Mouse (Mus musculus) neural tube, embryonic 13.5 days (tissue): ENCODE results near the gene Maco1. TPM values are rescaled to one million over a fixed set of nuclear protein-coding genes. Genes with fewer than 3 reads are reported as not detected.

Experiments used
- ATAC-seq: fragments of 200-750 bp; cut with Nextera tagmentation; 2 replicates; pipeline ENCODE4 v1.8.0; 2017; ENCODE audit warnings: low read depth, mild to moderate bottlenecking, moderate TSS enrichment, moderate library complexity
- H3K27ac ChIP-seq: fragments of 300-500 bp; sonication (generic); replicated peaks from 2 replicates; pipeline ENCODE4 v1.5.1; 2015; ENCODE audit warnings: moderate library complexity, mild to moderate bottlenecking, inconsistent platforms
- H3K27me3 ChIP-seq: fragments of 300-500 bp; sonication (generic); 2 replicates; pipeline ENCODE4 v1.6.1; 2015; ENCODE audit warnings: mild to moderate bottlenecking, inconsistent platforms
- H3K36me3 ChIP-seq: fragments of 300-500 bp; sonication (generic); 2 replicates; pipeline ENCODE4 v1.6.1; 2015; ENCODE audit warnings: mild to moderate bottlenecking, inconsistent platforms
- H3K4me1 ChIP-seq: fragments of 300-500 bp; sonication (generic); replicated peaks from 2 replicates; pipeline ENCODE4 v1.6.1; 2015; ENCODE audit warnings: inconsistent platforms
- H3K4me2 ChIP-seq: fragments of 300-500 bp; sonication (generic); 2 replicates; pipeline ENCODE4 v1.6.1; 2015; ENCODE audit warnings: inconsistent platforms, mild to moderate bottlenecking, moderate library complexity
- H3K4me3 ChIP-seq: fragments of 300-500 bp; sonication (generic); 2 replicates; pipeline ENCODE4 v1.5.1; 2015; ENCODE audit warnings: mild to moderate bottlenecking, inconsistent platforms
- H3K9ac ChIP-seq: fragments of 300-500 bp; sonication (generic); 2 replicates; pipeline ENCODE4 v1.6.1; 2015; ENCODE audit warnings: moderate library complexity, mild to moderate bottlenecking, inconsistent platforms
- H3K9me3 ChIP-seq: fragments of 300-500 bp; sonication (generic); 2 replicates; pipeline ENCODE4 v1.6.1; 2016; ENCODE audit warnings: inconsistent platforms
- WGBS: fragments of 180-500 bp; shearing (Covaris S2); methylation state at CpG from one replicate; pipeline ENCODE4 v1.1.7; 2015; 5-methylcytosine and 5-hydroxymethylcytosine counted together
- polyA plus RNA-seq: library from polyadenylated mRNA; unstranded; fragments of >200 nt; fragmentation: Nextera tagmentation; extraction: Ambion mirVana; gene quantifications from 2 replicates; pipeline ENCODE4 v1.2.1, GENCODE M21; 2015

The Maco1 gene
- polyA plus RNA-seq, 1 experiment from 2014 or later, result 101 TPM

DNA sequence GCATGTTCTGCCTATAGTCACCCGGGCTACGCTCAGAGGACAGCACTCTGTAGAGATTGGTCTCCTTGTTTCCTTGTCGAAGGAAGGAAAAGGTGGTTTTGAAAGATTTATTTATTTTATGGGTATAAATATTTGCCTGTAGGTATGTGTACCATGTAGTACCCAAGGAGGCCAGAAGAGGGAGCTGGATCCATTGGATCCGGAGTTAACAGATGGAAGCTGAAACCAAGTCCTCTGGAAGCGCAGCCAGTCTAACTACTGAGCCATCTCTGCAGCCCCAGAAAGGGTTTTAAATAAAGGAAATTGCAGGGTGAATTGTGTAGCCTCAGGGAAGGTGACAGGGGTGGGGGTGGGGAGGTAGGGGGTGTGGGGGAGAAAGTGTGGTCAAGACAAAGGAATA lies 68.4 kb downstream of the Maco1 start:
- 50% methylated on average over 5 of the region's 5 CpGs for WGBS

DNA sequence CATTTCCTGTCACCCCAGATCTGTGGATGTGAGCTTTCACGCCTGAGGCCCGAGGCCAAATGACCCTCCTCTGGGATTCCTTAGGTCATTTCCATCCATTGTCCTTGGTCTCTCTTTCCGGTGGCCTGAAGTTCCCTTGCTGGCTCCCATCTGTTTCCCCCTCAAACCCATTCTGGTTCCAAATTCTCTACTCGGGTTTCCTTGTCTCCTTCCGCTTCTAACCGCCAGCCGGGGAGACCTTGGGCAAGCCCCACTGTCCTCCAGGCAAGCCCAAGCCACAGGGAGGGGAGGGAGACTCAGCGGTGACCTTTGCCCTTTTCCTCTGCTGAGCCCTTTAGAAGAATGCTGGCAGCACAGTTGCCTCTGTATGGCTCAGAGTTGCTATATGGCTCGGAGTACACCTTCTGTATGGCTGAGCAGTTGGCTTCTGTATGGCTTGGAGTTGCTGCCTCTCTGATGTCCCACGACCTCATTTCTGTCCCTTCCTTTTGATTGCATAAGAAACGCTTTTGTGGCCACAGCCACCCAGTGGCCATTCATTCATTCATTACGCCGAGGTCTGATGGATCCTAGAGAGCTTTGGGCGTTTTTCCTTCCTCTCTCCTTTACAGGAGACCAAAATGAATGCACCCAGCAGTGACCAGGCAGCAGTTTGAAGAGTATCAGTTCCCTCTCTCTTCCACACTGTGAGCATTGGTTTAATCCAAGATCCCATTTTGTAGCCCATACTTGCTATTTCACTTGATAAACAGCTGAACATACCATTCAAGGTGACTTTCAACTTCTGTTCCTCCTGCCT lies 73.8 kb downstream of the Maco1 start:
- Histone ChIP-seq H3K4me3 (no peak overlapping the region), H3K27ac (no peak overlapping the region), H3K27me3 (no peaks in the 10 kb centered on the region), H3K4me2 (no peak overlapping the region), H3K9me3 (no peaks in the 10 kb centered on the region), H3K36me3 (no peaks in the 10 kb centered on the region), H3K4me1 (peaks cover 12% of the 10 kb centered on the region; the same call in 1 of the 2 replicates), H3K9ac (no peak overlapping the region)
- 37% methylated on average over 14 of the region's 14 CpGs for WGBS
- no peak for ATAC-seq

More for the DNA sequence above, 68.4 kb downstream of the Maco1 start:
- no peaks in the 10 kb centered on the region for H3K36me3 ChIP-seq
- H3K9ac ChIP-seq, result no peak overlapping the region
- ATAC-seq, result no peak
- H3K27me3 ChIP-seq, result no peaks in the 10 kb centered on the region
- no peaks in the 10 kb centered on the region for H3K9me3 ChIP-seq
- H3K4me2 ChIP-seq, result no peak overlapping the region
- H3K4me3 ChIP-seq, result no peak overlapping the region
- no peak overlapping the region for H3K27ac ChIP-seq
- H3K4me1 ChIP-seq, result peaks cover 6% of the 10 kb centered on the region; the same call in 1 of the 2 replicates

DNA sequence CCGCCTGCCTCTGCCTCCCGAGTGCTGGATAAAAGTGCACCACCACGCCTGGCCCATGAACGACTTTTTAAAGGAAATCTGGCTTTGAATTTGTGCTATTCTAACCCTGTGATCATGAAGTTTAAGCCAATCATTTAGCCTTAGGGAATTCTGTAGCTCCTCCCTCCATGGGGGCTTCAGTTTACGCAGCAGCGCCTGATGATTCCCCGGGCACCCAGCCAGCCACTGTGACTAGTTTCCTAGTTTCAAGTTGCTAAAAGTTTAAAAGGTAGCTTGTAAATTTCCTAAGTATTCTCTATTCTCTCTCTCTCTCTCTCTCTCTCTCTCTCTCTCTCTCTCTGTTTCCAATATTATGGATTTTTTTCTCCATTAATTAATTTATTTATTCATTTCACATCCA lies 76.9 kb downstream of the Maco1 start:
- no peak for ATAC-seq
- H3K4me2 ChIP-seq, result no peak overlapping the region
- no peaks in the 10 kb centered on the region for H3K36me3 ChIP-seq
- WGBS, result 68% methylated on average over 7 of the region's 7 CpGs
- H3K9me3 ChIP-seq, result no peaks in the 10 kb centered on the region
- H3K4me3 ChIP-seq, result no peak overlapping the region
- no peak overlapping the region for H3K9ac ChIP-seq
- no peak overlapping the region for H3K27ac ChIP-seq
- no peaks in the 10 kb centered on the region for H3K27me3 ChIP-seq
- H3K4me1 ChIP-seq, result peaks cover 19% of the 10 kb centered on the region

DNA sequence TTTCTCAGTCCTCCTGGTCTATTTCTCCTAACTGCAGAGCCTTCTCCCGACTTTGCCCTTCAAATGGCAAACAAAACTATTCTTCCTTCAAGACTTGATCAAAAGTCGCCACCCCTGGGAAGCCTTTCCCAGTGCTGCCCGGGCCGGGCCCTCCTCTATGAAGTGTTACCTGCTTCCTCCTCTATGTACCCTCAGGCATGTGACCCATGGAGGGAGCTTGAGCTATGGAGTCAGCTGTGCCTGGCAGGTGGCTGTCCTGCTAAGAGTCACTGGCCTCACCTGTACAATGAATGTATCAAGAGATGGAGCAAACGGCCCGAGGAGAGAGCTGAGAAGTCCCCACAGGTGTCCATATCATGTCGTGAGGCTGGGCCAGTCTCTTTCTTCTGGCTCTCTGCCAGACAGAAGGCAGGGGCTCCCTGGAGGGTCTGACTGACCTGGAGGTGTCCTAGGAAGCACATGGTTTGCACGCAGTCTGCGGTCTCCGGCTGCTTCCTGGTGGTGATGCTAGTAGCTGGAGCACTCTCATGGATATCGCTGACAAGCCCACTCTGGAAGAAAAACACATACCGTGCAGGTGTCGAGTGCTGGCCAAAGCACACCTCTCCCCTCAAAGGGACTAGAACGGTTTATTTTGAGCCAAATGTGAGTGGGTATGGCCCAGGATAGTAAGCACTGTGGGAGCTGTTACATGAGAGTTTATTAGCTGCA lies 77.8 kb downstream of the Maco1 start:
- ATAC-seq, result no peak
- H3K27me3 ChIP-seq, result peaks cover 2% of the 10 kb centered on the region; the same call in 1 of the 2 replicates
- whole genome bisulfite sequencing, result 65% methylated on average over 13 of the region's 14 CpGs

DNA sequence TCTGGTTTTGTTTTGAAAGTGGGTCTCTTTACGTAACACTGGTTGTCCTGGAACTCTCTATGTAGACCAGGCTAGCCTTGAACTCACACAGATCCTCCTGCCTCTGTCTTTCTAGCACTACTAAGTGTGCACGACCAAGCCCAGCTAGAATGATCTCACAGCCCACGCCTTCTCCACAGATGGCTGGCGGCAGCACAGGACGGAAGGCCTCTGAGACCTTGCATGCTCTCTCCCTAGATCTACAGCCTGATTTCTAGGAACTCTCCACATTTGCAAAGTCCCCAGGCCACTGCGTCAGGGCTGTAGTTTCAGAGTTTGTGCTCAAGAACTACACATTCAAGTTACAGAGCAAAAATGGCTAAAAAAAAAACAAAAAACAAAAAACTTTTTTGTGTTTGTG lies 79.0 kb downstream of the Maco1 start:
- H3K4me3 ChIP-seq, result no peak overlapping the region
- no peak for ATAC-seq
- peaks cover 13% of the 10 kb centered on the region for H3K27me3 ChIP-seq
- H3K4me2 ChIP-seq, result no peak overlapping the region
- H3K4me1 ChIP-seq, result peaks cover 13% of the 10 kb centered on the region
- no peaks in the 10 kb centered on the region for H3K9me3 ChIP-seq
- 89% methylated on average over 6 of the region's 6 CpGs for WGBS
- no peak overlapping the region for H3K9ac ChIP-seq
- H3K27ac ChIP-seq, result no peak overlapping the region
- H3K36me3 ChIP-seq, result no peaks in the 10 kb centered on the region

More for the DNA sequence above, 77.8 kb downstream of the Maco1 start:
- no peak overlapping the region for H3K27ac ChIP-seq
- no peak overlapping the region for H3K9ac ChIP-seq
- H3K36me3 ChIP-seq, result no peaks in the 10 kb centered on the region
- no peak overlapping the region for H3K4me3 ChIP-seq
- peaks cover 19% of the 10 kb centered on the region for H3K4me1 ChIP-seq
- H3K4me2 ChIP-seq, result no peak overlapping the region
- H3K9me3 ChIP-seq, result no peaks in the 10 kb centered on the region

DNA sequence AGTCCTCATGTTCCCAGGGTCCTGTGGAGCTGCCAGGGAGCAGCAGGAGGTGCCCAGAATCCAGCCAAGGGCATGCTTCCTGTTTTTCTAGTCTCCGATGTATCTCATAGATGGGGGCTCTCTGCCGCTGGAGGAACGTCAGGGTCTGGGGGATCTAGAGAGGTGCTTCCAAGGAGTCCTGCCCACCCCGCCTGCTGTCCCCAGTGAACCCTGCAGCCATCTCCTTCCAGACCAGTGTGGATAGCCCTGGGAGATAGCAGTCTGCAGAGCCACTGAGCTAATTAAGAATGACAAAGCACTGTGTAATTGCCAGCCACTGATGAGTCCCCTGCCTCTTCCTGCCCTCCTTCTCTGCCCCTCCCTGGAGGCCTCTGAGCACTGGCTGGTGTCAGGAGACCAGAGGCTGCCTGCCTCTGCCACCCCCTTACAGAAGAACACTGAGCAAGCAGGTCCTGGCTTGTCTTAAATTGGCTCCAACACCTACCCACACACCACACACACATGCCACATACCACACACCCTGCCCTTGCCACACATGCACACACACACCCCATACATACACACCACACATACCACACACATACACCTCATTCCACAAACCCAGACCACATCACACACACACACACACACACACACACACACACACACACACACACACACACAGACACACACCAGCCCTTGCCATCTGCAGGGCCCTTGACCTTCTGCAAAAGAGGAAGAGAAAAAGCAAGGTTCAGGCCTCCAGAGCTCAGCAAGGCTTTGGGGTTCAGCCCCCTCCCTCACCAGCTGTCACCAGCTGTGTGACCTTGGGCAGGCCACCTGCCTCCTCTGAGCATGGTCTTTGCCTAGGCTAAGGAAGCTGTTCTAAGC lies 80.1 kb downstream of the Maco1 start:
- Histone ChIP-seq H3K9me3 (no peaks in the 10 kb centered on the region), H3K36me3 (no peaks in the 10 kb centered on the region), H3K4me3 (no peak overlapping the region), H3K4me2 (no peak overlapping the region), H3K4me1 (peaks cover 19% of the 10 kb centered on the region), H3K27me3 (peaks cover 24% of the 10 kb centered on the region), H3K27ac (no peak overlapping the region), H3K9ac (no peak overlapping the region)
- ATAC-seq, result 0 out of 2 replicates have a peak, but pooled peaks have one; percentile 37
- 29% methylated on average over 4 of the region's 4 CpGs for WGBS

DNA sequence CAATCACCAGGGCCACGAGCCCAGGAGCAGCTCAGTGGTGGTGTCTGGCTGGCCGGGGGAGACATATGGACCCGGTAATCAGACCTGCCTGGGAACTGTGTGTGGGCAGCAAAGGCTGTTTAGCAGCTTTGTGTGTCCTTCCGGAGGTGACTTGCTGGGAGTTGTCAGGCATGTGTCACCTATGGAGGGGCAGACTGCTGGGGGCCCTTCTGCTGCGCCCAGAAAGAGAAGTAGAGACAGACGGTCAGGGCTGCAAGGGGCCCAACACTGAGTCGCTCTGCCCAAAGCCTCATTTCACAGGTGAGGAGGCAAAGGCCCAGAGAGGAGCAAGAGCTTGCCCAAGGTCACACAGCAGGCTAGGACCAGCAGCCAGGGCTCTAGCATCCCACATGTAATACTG lies 83.3 kb downstream of the Maco1 start:
- no peak overlapping the region for H3K4me3 ChIP-seq
- H3K36me3 ChIP-seq, result no peaks in the 10 kb centered on the region
- peaks cover 28% of the 10 kb centered on the region for H3K4me1 ChIP-seq
- peaks cover 54% of the 10 kb centered on the region for H3K27me3 ChIP-seq
- H3K9me3 ChIP-seq, result no peaks in the 10 kb centered on the region
- WGBS, result 78% methylated on average over 7 of the region's 7 CpGs
- no peak overlapping the region for H3K27ac ChIP-seq
- ATAC-seq, result no peak
- no peak overlapping the region for H3K9ac ChIP-seq
- no peak overlapping the region for H3K4me2 ChIP-seq

DNA sequence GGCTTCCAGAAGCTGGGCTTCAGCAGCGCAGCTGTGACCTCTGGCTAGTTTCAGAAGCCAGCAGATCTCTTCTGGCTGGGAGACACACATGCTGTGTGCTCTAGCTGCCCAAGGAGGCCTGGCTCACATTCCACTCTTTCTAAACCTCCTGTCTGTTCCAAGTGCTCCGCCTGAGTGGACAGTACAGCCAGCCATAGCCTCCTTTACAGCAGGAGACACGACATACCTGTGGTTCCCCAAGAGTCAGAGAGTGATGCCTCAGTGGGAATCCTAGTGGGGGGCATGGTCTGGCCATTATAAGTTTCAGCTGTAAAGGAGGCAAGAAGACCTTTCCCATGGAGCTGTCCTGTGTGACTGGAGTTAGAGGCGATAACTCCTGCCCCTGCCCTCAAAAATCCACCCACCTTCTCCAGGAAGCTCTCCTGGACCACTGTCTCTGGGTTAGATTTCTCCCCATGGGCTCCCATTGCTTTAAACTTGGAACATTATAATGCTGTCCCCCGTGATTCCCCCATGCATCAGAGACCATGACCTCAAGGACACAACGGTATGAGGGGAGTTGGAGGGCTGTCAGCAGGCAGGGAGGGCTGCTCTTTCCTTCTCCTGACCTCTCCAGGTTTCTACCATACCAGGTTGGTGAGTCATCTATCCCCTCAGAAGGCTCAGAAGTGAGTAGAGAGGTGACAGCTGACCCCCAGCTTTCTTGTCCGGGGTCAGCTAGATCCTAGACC lies 83.9 kb downstream of the Maco1 start:
- Histone ChIP-seq H3K4me1 (peaks cover 28% of the 10 kb centered on the region), H3K9me3 (no peaks in the 10 kb centered on the region), H3K4me3 (no peak overlapping the region), H3K27ac (no peak overlapping the region), H3K27me3 (peaks cover 54% of the 10 kb centered on the region), H3K4me2 (no peak overlapping the region), H3K9ac (no peak overlapping the region), H3K36me3 (no peaks in the 10 kb centered on the region)
- ATAC-seq, result no peak
- 69% methylated on average over 7 of the region's 7 CpGs for WGBS

DNA sequence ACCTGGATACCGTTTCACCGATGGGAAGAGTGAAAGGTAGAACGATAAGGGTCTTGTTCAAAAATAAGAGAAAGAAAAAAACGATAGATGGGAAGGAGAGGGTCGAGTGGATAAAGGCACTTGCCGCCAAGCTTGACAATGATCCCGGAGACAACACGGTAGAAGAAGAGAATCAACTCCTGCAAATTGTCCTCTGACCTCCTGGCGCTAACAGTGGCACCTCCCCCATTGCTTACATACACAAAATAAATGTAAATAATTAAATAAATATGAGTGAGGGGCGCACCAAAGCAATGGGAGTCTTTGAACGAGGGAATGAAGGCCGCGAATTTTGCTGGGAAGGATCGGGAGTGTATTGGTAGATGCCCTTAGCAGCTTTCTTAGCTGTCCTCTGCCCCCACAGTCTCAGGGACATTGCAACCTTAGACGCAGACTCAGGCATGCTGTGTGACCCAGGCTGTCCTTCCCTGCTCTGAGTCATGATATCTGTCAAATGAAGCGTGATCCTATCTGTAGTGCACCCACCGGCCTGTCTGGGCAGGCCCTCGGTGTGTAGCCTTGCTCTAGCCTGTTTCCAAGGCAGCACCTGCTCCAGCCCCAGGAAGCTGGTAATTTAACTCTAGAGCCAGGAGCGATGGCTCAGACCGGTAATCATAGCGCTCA lies 84.8 kb downstream of the Maco1 start:
- H3K27me3 ChIP-seq, result peaks cover 54% of the 10 kb centered on the region
- peak overlapping the region; percentile 86 for H3K4me2 ChIP-seq
- H3K9me3 ChIP-seq, result no peaks in the 10 kb centered on the region
- 9% methylated on average over 21 of the region's 21 CpGs for WGBS
- no peak overlapping the region for H3K27ac ChIP-seq
- H3K4me1 ChIP-seq, result peaks cover 28% of the 10 kb centered on the region
- peak overlapping the region; percentile 71 for H3K9ac ChIP-seq
- H3K36me3 ChIP-seq, result no peaks in the 10 kb centered on the region
- peak overlapping the region; percentile 51 for H3K4me3 ChIP-seq
- no peak for ATAC-seq

DNA sequence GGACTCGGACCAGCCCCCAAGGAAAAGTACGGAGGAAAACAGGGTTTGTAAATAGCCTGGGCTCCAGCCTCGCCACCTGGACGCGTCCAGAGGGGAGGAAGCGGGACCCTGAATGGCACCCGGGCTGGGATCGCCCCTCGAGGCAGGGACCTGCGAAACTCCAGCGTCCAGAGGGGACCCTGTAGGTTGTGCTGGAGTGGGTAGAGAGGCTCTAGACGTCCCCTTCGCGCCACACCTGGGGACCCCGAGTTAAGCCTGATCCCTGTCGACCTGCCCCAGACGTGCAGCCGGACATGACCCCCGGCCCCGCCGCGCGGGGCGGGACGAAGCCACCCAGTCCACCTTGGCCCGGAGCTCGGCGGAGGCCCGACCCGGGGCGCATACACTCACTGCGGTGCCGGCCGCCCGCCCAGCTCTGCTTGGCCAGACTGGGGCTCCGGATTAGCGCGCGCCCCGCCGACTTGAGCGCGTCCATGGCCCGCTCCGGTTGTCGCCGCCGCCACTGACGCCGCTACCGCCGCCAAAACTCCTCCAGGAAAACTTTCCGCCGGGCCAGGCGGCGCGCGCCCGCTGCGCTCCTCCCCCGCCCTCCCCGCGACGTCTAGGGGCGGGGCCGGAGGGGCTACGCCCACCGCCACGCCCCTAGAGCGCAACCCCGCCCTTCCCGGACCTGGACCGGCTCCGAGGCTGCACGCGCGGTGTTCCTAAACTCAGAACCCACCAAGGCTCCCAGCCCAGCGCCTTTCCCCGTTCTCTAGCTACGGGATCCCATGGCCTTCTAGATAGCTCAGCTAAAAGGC lies 85.5 kb downstream of the Maco1 start, which contains the start of gene Ldlrap1:
Gene Ldlrap1 (minus strand): TSS at position 599 of the 800 bp plus-strand sequence.
- ATAC-seq, result peak; percentile 64
- H3K4me1 ChIP-seq, result peaks cover 23% of the 10 kb centered on the region
- H3K9me3 ChIP-seq, result no peaks in the 10 kb centered on the region
- under 1% methylated on average over 80 of the region's 80 CpGs for WGBS
- H3K9ac ChIP-seq, result peak within 1 kb of the TSS; percentile 71
- H3K27me3 ChIP-seq, result peaks cover 54% of the 10 kb centered on the region
- peak within 1 kb of the TSS; percentile 51 for H3K4me3 ChIP-seq
- H3K36me3 ChIP-seq, result no peaks in the 10 kb centered on the region
- peak within 1 kb of the TSS; percentile 86 for H3K4me2 ChIP-seq
- H3K27ac ChIP-seq, result no peak within 1 kb of the TSS
